Mouse (Mus musculus): Measurements from ENCODE around the gene Adprm. TPM values are rescaled to one million over a fixed set of nuclear protein-coding genes. Genes with fewer than 3 reads are reported as not detected.

The Adprm gene
- polyA plus RNA-seq, 1 experiment from 2014 or later, result 24.0 TPM

DNA sequence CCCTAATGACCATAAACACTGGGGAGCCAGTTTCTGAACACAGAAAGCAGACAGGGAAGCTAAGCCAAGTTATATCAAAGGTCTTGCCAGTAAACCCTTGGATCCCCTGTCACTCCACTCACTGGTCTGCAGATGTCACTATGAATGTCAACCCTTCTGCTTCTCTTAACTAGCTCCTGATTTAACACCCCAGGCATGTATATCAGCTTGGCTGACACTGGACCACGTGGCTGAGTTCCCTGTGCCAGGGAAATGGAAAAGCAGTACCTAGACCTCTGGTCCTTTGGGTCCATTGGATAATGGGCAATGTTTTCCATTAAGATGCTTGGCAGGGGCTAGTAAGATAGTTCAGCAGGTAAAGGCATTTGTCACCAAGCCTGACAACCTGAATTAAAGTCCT, 58.7 kb downstream of the Adprm start:
- H3K27ac ChIP-seq, result no peak overlapping the region
- no peaks in the 10 kb centered on the region for H3K36me3 ChIP-seq
- H3K4me3 ChIP-seq (replicated peaks), result no peak overlapping the region
- H3K9ac ChIP-seq, result no peak overlapping the region
- no peak overlapping the region for H3K4me2 ChIP-seq
- no peak for ATAC-seq (ENCODE audit: insufficient read depth, low FRiP score, low read depth)
- H3K4me1 ChIP-seq, result no peaks in the 10 kb centered on the region
- no peaks in the 10 kb centered on the region for H3K9me3 ChIP-seq
- no peaks in the 10 kb centered on the region for H3K27me3 ChIP-seq (replicated peaks)
- WGBS, result 45% methylated on average over 1 of the region's 1 CpGs

DNA sequence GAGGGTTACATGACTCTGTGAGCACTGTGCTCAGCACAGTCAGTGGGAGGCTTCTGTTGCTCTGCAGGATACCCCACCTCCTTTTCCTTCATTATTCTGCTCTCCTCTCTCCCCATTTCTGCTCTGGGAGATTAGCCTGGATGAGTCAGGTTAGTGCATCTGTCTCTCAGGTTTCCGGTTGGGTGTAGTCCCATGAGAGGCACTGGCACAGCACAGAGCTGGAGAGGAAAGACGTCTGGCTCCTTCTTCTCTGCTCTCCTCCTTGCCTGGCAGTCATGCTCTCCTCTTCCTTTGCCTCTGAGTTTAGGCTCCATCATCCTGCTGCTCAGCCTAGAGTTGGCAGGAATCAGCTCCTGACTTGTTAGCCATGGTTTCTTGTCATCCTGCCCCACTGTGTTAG, 60.2 kb downstream of the Adprm start:
- ATAC-seq (ENCODE audit: insufficient read depth, low FRiP score, low read depth), result no peak
- Histone ChIP-seq H3K9ac (no peak overlapping the region), H3K27me3 (replicated peaks) (no peaks in the 10 kb centered on the region), H3K27ac (no peak overlapping the region), H3K4me1 (no peaks in the 10 kb centered on the region), H3K4me3 (replicated peaks) (no peak overlapping the region), H3K4me2 (no peak overlapping the region), H3K9me3 (no peaks in the 10 kb centered on the region), H3K36me3 (no peaks in the 10 kb centered on the region)
- 77% methylated on average over 2 of the region's 2 CpGs for WGBS

Small RNA genes within 50 kb of the gene (microRNA-seq; reads per million reads assigned to microRNA genes)
- gene Mir6923, result not detected

Other genes with a start within 250 kb of the Adprm start
- 4.9 and 5.6 TPM in 2 replicates for gene Pirt, start 140.6 kb downstream of the Adprm start, polyA plus RNA-seq (2015; fragmentation: Nextera tagmentation; extraction: Ambion mirVana)
- gene Tmem238l, start 96.0 kb downstream of the Adprm start, polyA plus RNA-seq (2015; fragmentation: Nextera tagmentation; extraction: Ambion mirVana), result 0.57 and 0.77 TPM in 2 replicates
- 1.7 and 2.5 TPM in 2 replicates for gene Tmem220, start 27.4 kb downstream of the Adprm start, polyA plus RNA-seq (2015; fragmentation: Nextera tagmentation; extraction: Ambion mirVana)
- gene Sco1, start 76 bp upstream of the Adprm start, polyA plus RNA-seq (2015; fragmentation: Nextera tagmentation; extraction: Ambion mirVana), result 17.6 and 18.7 TPM in 2 replicates
- gene Myh3, start 25.7 kb upstream of the Adprm start, polyA plus RNA-seq (2015; fragmentation: Nextera tagmentation; extraction: Ambion mirVana), result 1.0 and 3.9 TPM in 2 replicates
- gene Myh2, start 118.4 kb upstream of the Adprm start, polyA plus RNA-seq (2015; fragmentation: Nextera tagmentation; extraction: Ambion mirVana), result not detected in 2 replicates
- 0.22 and 0.28 TPM in 2 replicates for gene Myh1, start 147.5 kb upstream of the Adprm start, polyA plus RNA-seq (2015; fragmentation: Nextera tagmentation; extraction: Ambion mirVana)
- 0.03 TPM in 1 of 2 replicates, not detected in the other for gene Myh4, start 185.4 kb upstream of the Adprm start, polyA plus RNA-seq (2015; fragmentation: Nextera tagmentation; extraction: Ambion mirVana)
- 3.2 and 6.6 TPM in 2 replicates for gene Myh8, start 224.5 kb upstream of the Adprm start, polyA plus RNA-seq (2015; fragmentation: Nextera tagmentation; extraction: Ambion mirVana)

Data from stomach, embryonic 15.5 days (tissue).